Mouse (Mus musculus) forebrain, embryonic 15.5 days (tissue): ENCODE measurements at regions not wholly inside any gene's neighbourhood (a gene's known extent, or its start where the extent isn't known, plus 50 kb on each side); places are given as distances from the start of the nearest gene placed in this dataset.
A peak's percentile ranks its signal among the peaks of the same experiment; 100 is the strongest.
"Not testable (repeated sequence)": the region's sequence is repeated elsewhere in the genome, so short reads cannot be mapped to it uniquely, and the experiment has no call there.

ENCODE experiments used
- ATAC-seq: fragments of 200-750 bp; cut with Nextera tagmentation; replicated peaks from 2 replicates; pipeline ENCODE4 v1.8.0; 2017; ENCODE audit warnings: mild to moderate bottlenecking, moderate TSS enrichment, moderate library complexity
- H3K27ac ChIP-seq: fragments of 300-500 bp; sonication (generic); replicated peaks from 2 replicates; pipeline ENCODE4 v1.5.1; 2015; ENCODE audit warnings: mild to moderate bottlenecking, inconsistent platforms
- H3K27me3 ChIP-seq: fragments of 300-500 bp; sonication (generic); 2 replicates; pipeline ENCODE4 v1.6.1; 2015; ENCODE audit warnings: inconsistent platforms
- H3K36me3 ChIP-seq: fragments of 300-500 bp; sonication (generic); 2 replicates; pipeline ENCODE4 v1.6.1; 2015; ENCODE audit warnings: mild to moderate bottlenecking, inconsistent platforms
- H3K4me1 ChIP-seq: fragments of 300-500 bp; sonication (generic); 2 replicates; pipeline ENCODE4 v1.6.1; 2015; ENCODE audit warnings: inconsistent platforms
- H3K4me2 ChIP-seq: fragments of 300-500 bp; sonication (generic); replicated peaks from 2 replicates; pipeline ENCODE4 v1.6.1; 2015; ENCODE audit warnings: mild to moderate bottlenecking, inconsistent platforms
- H3K4me3 ChIP-seq: fragments of 300-500 bp; sonication (generic); 2 replicates; pipeline ENCODE4 v1.5.1; 2015; ENCODE audit warnings: mild to moderate bottlenecking, inconsistent platforms
- H3K9ac ChIP-seq: fragments of 300-500 bp; sonication (generic); replicated peaks from 2 replicates; pipeline ENCODE4 v1.6.1; 2015; ENCODE audit warnings: mild to moderate bottlenecking, inconsistent platforms
- H3K9me3 ChIP-seq: fragments of 300-500 bp; sonication (generic); 2 replicates; pipeline ENCODE4 v1.6.1; 2016; ENCODE audit warnings: inconsistent platforms
- WGBS: fragments of 180-500 bp; shearing (Covaris S2); methylation state at CpG from one replicate; pipeline ENCODE4 v1.1.7; 2015; ENCODE audit warnings: mixed read lengths; 5-methylcytosine and 5-hydroxymethylcytosine counted together

GRCm38 (mm10) chr9:13105426-13105825 is 140.2 kb downstream of the Jrkl start:
- Histone ChIP-seq H3K4me1 (no peaks in the 10 kb centered on the region), H3K4me2 (no peak overlapping the region), H3K4me3 (no peak overlapping the region), H3K9me3 (no peaks in the 10 kb centered on the region), H3K27me3 (no peaks in the 10 kb centered on the region), H3K36me3 (no peaks in the 10 kb centered on the region), H3K27ac (no peak overlapping the region), H3K9ac (no peak overlapping the region)
- no peak for ATAC-seq
- 100% methylated on average over 4 of the region's 4 CpGs for WGBS

GRCm38 (mm10) chr9:13083669-13084068 is 162.0 kb downstream of the Jrkl start:
- H3K9me3 ChIP-seq, result no peaks in the 10 kb centered on the region
- ATAC-seq, result no peak
- no peak overlapping the region for H3K4me2 ChIP-seq
- H3K9ac ChIP-seq, result no peak overlapping the region
- no peaks in the 10 kb centered on the region for H3K36me3 ChIP-seq
- H3K4me3 ChIP-seq, result no peak overlapping the region
- no peak overlapping the region for H3K27ac ChIP-seq
- 84% methylated on average over 11 of the region's 11 CpGs for WGBS
- no peaks in the 10 kb centered on the region for H3K27me3 ChIP-seq
- H3K4me1 ChIP-seq, result no peaks in the 10 kb centered on the region

- H3K4me1 ChIP-seq, result no peaks in the 10 kb centered on the region
- H3K4me2 ChIP-seq, result no peak overlapping the region
- H3K27ac ChIP-seq, result no peak overlapping the region
- H3K9me3 ChIP-seq, result no peaks in the 10 kb centered on the region
- H3K4me3 ChIP-seq, result no peak overlapping the region
- no peaks in the 10 kb centered on the region for H3K27me3 ChIP-seq
- ATAC-seq, result no peak
- H3K9ac ChIP-seq, result no peak overlapping the region
- no peaks in the 10 kb centered on the region for H3K36me3 ChIP-seq
Observed at GRCm38 (mm10) chr9:13049079-13049478, 196.6 kb downstream of the Jrkl start.

GRCm38 (mm10) chr9:13019025-13019424 is 226.6 kb downstream of the Jrkl start:
- H3K36me3 ChIP-seq, result no peaks in the 10 kb centered on the region
- H3K27ac ChIP-seq, result no peak overlapping the region
- ATAC-seq, result peak; percentile 71
- no peaks in the 10 kb centered on the region for H3K9me3 ChIP-seq
- no peak overlapping the region for H3K9ac ChIP-seq
- H3K4me1 ChIP-seq, result no peaks in the 10 kb centered on the region
- no peak overlapping the region for H3K4me3 ChIP-seq
- H3K27me3 ChIP-seq, result no peaks in the 10 kb centered on the region
- H3K4me2 ChIP-seq, result no peak overlapping the region

- ATAC-seq, H3K4me3 ChIP-seq, H3K27ac ChIP-seq, H3K36me3 ChIP-seq, H3K27me3 ChIP-seq, H3K9ac ChIP-seq, H3K4me2 ChIP-seq, H3K9me3 ChIP-seq, H3K4me1 ChIP-seq: not testable (repeated sequence)
- WGBS, result 88% methylated on average over 1 of the region's 1 CpGs
Observed at GRCm38 (mm10) chr9:12983209-12983608, 262.4 kb downstream of the Jrkl start.

- H3K4me3 ChIP-seq, result no peak overlapping the region
- no peak overlapping the region for H3K9ac ChIP-seq
- peak; percentile 70 for ATAC-seq
- no peaks in the 10 kb centered on the region for H3K36me3 ChIP-seq
- no peaks in the 10 kb centered on the region for H3K9me3 ChIP-seq
- no peaks in the 10 kb centered on the region for H3K4me1 ChIP-seq
- WGBS, result 50% methylated on average over 1 of the region's 1 CpGs
- no peak overlapping the region for H3K27ac ChIP-seq
- H3K27me3 ChIP-seq, result no peaks in the 10 kb centered on the region
- no peak overlapping the region for H3K4me2 ChIP-seq
Observed at GRCm38 (mm10) chr9:12973022-12973421, 272.6 kb downstream of the Jrkl start.

GRCm38 (mm10) chr9:12960337-12960736 is 285.3 kb downstream of the Jrkl start:
- H3K4me1 ChIP-seq, result no peaks in the 10 kb centered on the region
- H3K4me2 ChIP-seq, result no peak overlapping the region
- H3K4me3 ChIP-seq, result no peak overlapping the region
- no peak for ATAC-seq
- no peaks in the 10 kb centered on the region for H3K36me3 ChIP-seq
- H3K9ac ChIP-seq, result no peak overlapping the region
- H3K27me3 ChIP-seq, result no peaks in the 10 kb centered on the region
- no peaks in the 10 kb centered on the region for H3K9me3 ChIP-seq
- 74% methylated on average over 2 of the region's 2 CpGs for WGBS
- H3K27ac ChIP-seq, result no peak overlapping the region

- Histone ChIP-seq H3K9me3 (no peaks in the 10 kb centered on the region), H3K4me3 (no peak overlapping the region), H3K4me1 (no peaks in the 10 kb centered on the region), H3K9ac (no peak overlapping the region), H3K4me2 (no peak overlapping the region), H3K36me3 (no peaks in the 10 kb centered on the region), H3K27ac (no peak overlapping the region), H3K27me3 (no peaks in the 10 kb centered on the region)
- ATAC-seq, result 0 out of 2 replicates have a peak, but pooled peaks have one; percentile 53
- WGBS, result 18% methylated on average over 1 of the region's 1 CpGs
Observed at GRCm38 (mm10) chr9:12946088-12946487, 299.5 kb downstream of the Jrkl start.

- ATAC-seq, result no peak
- Histone ChIP-seq H3K9ac (no peak overlapping the region), H3K4me3 (no peak overlapping the region), H3K27ac (no peak overlapping the region), H3K9me3 (no peaks in the 10 kb centered on the region), H3K4me2 (no peak overlapping the region), H3K36me3 (no peaks in the 10 kb centered on the region), H3K27me3 (no peaks in the 10 kb centered on the region), H3K4me1 (no peaks in the 10 kb centered on the region)
- WGBS, result 47% methylated on average over 2 of the region's 2 CpGs
Observed at GRCm38 (mm10) chr9:12945476-12945875, 300.2 kb downstream of the Jrkl start.

GRCm38 (mm10) chr9:12945037-12945436 is 300.6 kb downstream of the Jrkl start:
- Histone ChIP-seq H3K4me2 (no peak overlapping the region), H3K27ac (no peak overlapping the region), H3K9ac (no peak overlapping the region), H3K9me3 (no peaks in the 10 kb centered on the region), H3K4me3 (no peak overlapping the region), H3K4me1 (no peaks in the 10 kb centered on the region), H3K36me3 (no peaks in the 10 kb centered on the region), H3K27me3 (no peaks in the 10 kb centered on the region)
- 51% methylated on average over 4 of the region's 4 CpGs for WGBS
- no peak for ATAC-seq

- no peaks in the 10 kb centered on the region for H3K27me3 ChIP-seq
- H3K36me3 ChIP-seq, result no peaks in the 10 kb centered on the region
- H3K9me3 ChIP-seq, result no peaks in the 10 kb centered on the region
- H3K9ac ChIP-seq, result no peak overlapping the region
- H3K4me2 ChIP-seq, result no peak overlapping the region
- H3K4me1 ChIP-seq, result no peaks in the 10 kb centered on the region
- WGBS, result 84% methylated on average over 4 of the region's 4 CpGs
- H3K27ac ChIP-seq, result no peak overlapping the region
- no peak for ATAC-seq
- no peak overlapping the region for H3K4me3 ChIP-seq
Observed at GRCm38 (mm10) chr9:12935016-12935415, 310.6 kb downstream of the Jrkl start.

GRCm38 (mm10) chr9:12925549-12926186 is 320.0 kb downstream of the Jrkl start:
- H3K9me3 ChIP-seq, result no peaks in the 10 kb centered on the region

GRCm38 (mm10) chr9:12900726-12901125 is 344.9 kb downstream of the Jrkl start:
- 27% methylated on average over 3 of the region's 3 CpGs for WGBS
- no peak for ATAC-seq
- H3K9ac ChIP-seq, result no peak overlapping the region
- H3K36me3 ChIP-seq, result no peaks in the 10 kb centered on the region
- no peaks in the 10 kb centered on the region for H3K27me3 ChIP-seq
- no peak overlapping the region for H3K4me3 ChIP-seq
- H3K4me2 ChIP-seq, result no peak overlapping the region
- no peaks in the 10 kb centered on the region for H3K4me1 ChIP-seq
- no peaks in the 10 kb centered on the region for H3K9me3 ChIP-seq
- no peak overlapping the region for H3K27ac ChIP-seq

More at GRCm38 (mm10) chr9:12925549-12926186, 320.0 kb downstream of the Jrkl start:
- no peak for ATAC-seq
- Histone ChIP-seq H3K4me2 (no peak overlapping the region), H3K9ac (no peak overlapping the region), H3K27ac (no peak overlapping the region), H3K4me3 (no peak overlapping the region), H3K36me3 (no peaks in the 10 kb centered on the region), H3K4me1 (no peaks in the 10 kb centered on the region), H3K27me3 (no peaks in the 10 kb centered on the region)
- WGBS, result 59% methylated on average over 6 of the region's 6 CpGs
